Comparison of ENCODE assay signal across 10 mouse cellular contexts in the genomic region with DNA sequence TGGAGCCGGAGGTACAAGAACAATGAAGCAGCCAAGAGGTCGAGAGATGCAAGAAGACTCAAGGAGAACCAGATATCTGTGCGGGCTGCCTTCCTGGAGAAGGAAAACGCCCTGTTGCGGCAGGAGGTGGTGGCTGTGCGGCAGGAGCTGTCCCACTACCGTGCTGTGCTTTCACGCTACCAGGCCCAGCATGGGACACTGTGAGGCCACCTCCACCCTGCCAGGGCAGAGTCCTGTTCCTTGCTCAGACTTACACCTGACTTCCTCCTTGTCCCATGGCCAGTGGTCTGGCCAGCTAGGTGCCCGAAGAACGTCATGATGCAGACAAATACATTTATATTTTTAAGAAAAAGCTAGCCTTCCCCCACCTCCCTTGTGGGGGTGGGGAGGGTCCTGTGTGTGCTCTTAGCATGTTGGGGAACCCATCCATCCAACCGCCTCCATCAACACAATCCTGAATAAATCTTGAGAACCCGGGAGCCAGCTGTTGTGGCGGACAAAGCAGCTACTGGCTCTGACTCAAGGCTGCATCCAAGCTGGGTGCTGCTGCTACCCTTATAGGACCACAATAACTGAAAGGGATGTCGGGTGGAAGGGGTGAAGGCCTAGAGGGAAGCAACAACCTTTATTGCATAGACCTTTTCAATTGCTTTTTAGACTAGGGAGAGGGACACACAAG. TPM values are rescaled to one million over a fixed set of nuclear protein-coding genes. Genes with fewer than 3 reads are reported as not detected.
DNase-seq lines count a peak whose midpoint lies in the region; ATAC-seq and TF ChIP-seq lines count a peak whose summit lies in the region.
"Had no signal": no experiment of that assay in that cellular context is flagged by ENCODE, and none has a peak within 500 bp of the region (broad histone marks: within the 10 kb centered on the region; RNA-seq: fewer than 3 reads in every experiment).

No protein-coding gene starts in this region.

- peak; percentile 51 for TF ChIP-seq POLR2A in myocyte (IDR thresholded peaks at IDR 0.05; ENCODE audit: insufficient read length, low read depth)

- H3K27me3 ChIP-seq in hindbrain, embryonic 14.5 days (ENCODE audit: control insufficient read depth, insufficient read depth, low read length): no peaks in the 10 kb centered on the region
- H3K27me3 ChIP-seq in myocyte (ENCODE audit: control insufficient read depth, insufficient read depth, insufficient read length): no peaks in the 10 kb centered on the region
- H3K27me3 ChIP-seq: limb, embryonic 15.5 days had no signal

- H3K27ac ChIP-seq in left cerebral cortex, adult 2 months: peak overlapping the region; percentile 98
- H3K27ac ChIP-seq in hindbrain, embryonic 14.5 days: peak overlapping the region; percentile 30; the same call in 1 of the 2 replicates
- H3K27ac ChIP-seq: limb, embryonic 15.5 days had no signal

- peak; percentile 48 to 82 for DNase-seq in adrenal gland, adult (ENCODE audit: inconsistent age in 2 of 2, low spot score in 1 of 2)
- no peak for DNase-seq in adrenal gland, adult 18-20 months (ENCODE audit: low spot score in 2 of 2)
- DNase-seq in left cerebral cortex, adult 2 months (ENCODE audit: extremely low spot score in 1 of 2, low spot score in 2 of 2): peak in 1 of 2 experiments; percentile 19
- DNase-seq in left cerebral cortex, adult 8-10 months (ENCODE audit: low spot score in 2 of 2): no peak
- no peak for DNase-seq in hindbrain, embryonic 14.5 days (ENCODE audit: low spot score)
- no peak for DNase-seq in ovary, postnatal 14 days (ENCODE audit: low spot score)
- no peak for DNase-seq in left cerebral cortex, postnatal 25 days (ENCODE audit: low spot score in 2 of 2)

- H3K4me1 ChIP-seq in hindbrain, embryonic 14.5 days (replicated peaks; ENCODE audit: control insufficient read depth, insufficient read depth, low read length): peaks cover 57% of the 10 kb centered on the region

- WGBS in hindbrain, embryonic 14.5 days: 55% methylated on average over 14 of the region's 14 CpGs

- peaks cover 10% of the 10 kb centered on the region for H3K79me2 ChIP-seq in myocyte (ENCODE audit: control insufficient read depth, insufficient read depth)

- no peak overlapping the region for H3K4me3 ChIP-seq in left cerebral cortex, adult 2 months
- H3K4me3 ChIP-seq in hindbrain, embryonic 14.5 days (replicated peaks; ENCODE audit: low read length): no peak overlapping the region
- H3K4me3 ChIP-seq in myocyte: no peak overlapping the region
- H3K4me3 ChIP-seq: erythroblast, embryonic 14.5 days; limb, embryonic 15.5 days had no signal

- ATAC-seq in hindbrain, embryonic 14.5 days (ENCODE audit: low FRiP score): no peak

- 0 out of 2 replicates have a peak overlapping the region, but pooled peaks have one; percentile 13 for H3K4me2 ChIP-seq in hindbrain, embryonic 14.5 days (replicated peaks)
- H3K4me2 ChIP-seq in myocyte (ENCODE audit: low read depth): no peak overlapping the region
- H3K4me2 ChIP-seq: limb, embryonic 15.5 days had no signal

- H3K9me3 ChIP-seq in hindbrain, embryonic 14.5 days (ENCODE audit: control insufficient read depth, low read length): no peaks in the 10 kb centered on the region
- H3K9me3 ChIP-seq: limb, embryonic 15.5 days had no signal

- no peak overlapping the region for H3ac ChIP-seq in myocyte (ENCODE audit: control insufficient read depth, insufficient read length)

- peaks cover 38% of the 10 kb centered on the region for H3K36me3 ChIP-seq in hindbrain, embryonic 14.5 days (replicated peaks; ENCODE audit: control insufficient read depth, insufficient read depth)
- H3K36me3 ChIP-seq in myocyte (ENCODE audit: control insufficient read depth, insufficient read depth): no peaks in the 10 kb centered on the region

- TF ChIP-seq CTCF in left cerebral cortex, adult 2 months (IDR thresholded peaks at IDR 0.05): no peak

- no peak overlapping the region for H3K9ac ChIP-seq in hindbrain, embryonic 14.5 days
- H3K9ac ChIP-seq: limb, embryonic 15.5 days had no signal

- intact Hi-C loops in left cerebral cortex, adult 2 months (cut with DNase I): no loop called here
- intact Hi-C loops in left cerebral cortex, postnatal 25 days (cut with DNase I): loop anchor here (10.0 kb wide), 1 partner anchor 245 kb away; a partner anchor contains a TSS

TF ChIP-seq in myocyte, 11 proteins besides CTCF, POLR2A, EP300 and RAD21:
- no peak for TF ChIP-seq E2F4 (IDR thresholded peaks at IDR 0.05; ENCODE audit: insufficient read depth)
- TF ChIP-seq MYOG (IDR thresholded peaks at IDR 0.05; ENCODE audit: control insufficient read depth in 1 of 3, insufficient read depth in 1 of 3, insufficient read length in 2 of 3, low read depth in 2 of 3): no peak
- peak; percentile 97 for TF ChIP-seq POLR2AphosphoS2 (IDR thresholded peaks at IDR 0.05; ENCODE audit: insufficient read length, low read depth)

RNA-seq across cellular contexts. Expression of a gene that starts 4.9 kb away (rescaled TPM):
- 10 to 100 TPM; 64.8 to 96.6 TPM for total RNA-seq in adrenal gland, adult 18-20 months (2021)
- 100 to 1,000 TPM in 1 of 2 experiments, 10 to 100 TPM in 1; 60.3 to 104 TPM for total RNA-seq in left cerebral cortex, adult 2 months (2021)
- 100 to 1,000 TPM; 164 to 236 (median 186) TPM for total RNA-seq in left cerebral cortex, adult 8-10 months (2022)
- 3.5 and 3.9 TPM in 2 replicates for polyA plus RNA-seq in hindbrain, embryonic 14.5 days (2014; fragmentation: Nextera tagmentation; extraction: Ambion mirVana)
- 26.2 TPM for polyA plus RNA-seq in myocyte (2012; fragmentation: generic; extraction: Trizol)
- 100 to 1,000 TPM in 1 of 2 experiments, 10 to 100 TPM in 1; 66.2 to 147 TPM for total RNA-seq in left cerebral cortex, postnatal 25 days (2021)

RNA-seq across cellular contexts. Expression of a gene that starts 5.4 kb away (rescaled TPM):
- 100 to 1,000 TPM; 934 to 965 TPM for total RNA-seq in adrenal gland, adult 18-20 months (2021)
- 100 to 1,000 TPM; 318 to 325 TPM for total RNA-seq in left cerebral cortex, adult 2 months (2021)
- total RNA-seq in left cerebral cortex, adult 8-10 months (2022): 100 to 1,000 TPM; 340 to 384 (median 357) TPM
- 578 and 674 TPM in 2 replicates for polyA plus RNA-seq in hindbrain, embryonic 14.5 days (2014; fragmentation: Nextera tagmentation; extraction: Ambion mirVana)
- polyA plus RNA-seq in myocyte (2012; fragmentation: generic; extraction: Trizol): 3,224 TPM
- total RNA-seq in left cerebral cortex, postnatal 25 days (2021): 100 to 1,000 TPM; 315 to 323 TPM

RNA-seq across cellular contexts. Expression of a gene that starts 8.0 kb away (rescaled TPM):
- total RNA-seq in adrenal gland, adult 18-20 months (2021): 10 to 100 TPM; 37.7 to 42.0 TPM
- 10 to 100 TPM; 30.8 to 34.4 TPM for total RNA-seq in left cerebral cortex, adult 2 months (2021)
- total RNA-seq in left cerebral cortex, adult 8-10 months (2022): 10 to 100 TPM; 24.9 to 27.4 (median 25.3) TPM
- 16.7 and 20.0 TPM in 2 replicates for polyA plus RNA-seq in hindbrain, embryonic 14.5 days (2014; fragmentation: Nextera tagmentation; extraction: Ambion mirVana)
- polyA plus RNA-seq in myocyte (2012; fragmentation: generic; extraction: Trizol): 22.8 TPM
- total RNA-seq in left cerebral cortex, postnatal 25 days (2021): 10 to 100 TPM; 29.7 to 29.8 TPM

RNA-seq across cellular contexts. Expression of a gene that starts 10.2 kb away (rescaled TPM):
- total RNA-seq in adrenal gland, adult 18-20 months (2021): 10 to 100 TPM; 15.8 to 16.9 TPM
- 100 to 1,000 TPM; 211 to 244 TPM for total RNA-seq in left cerebral cortex, adult 2 months (2021)
- total RNA-seq in left cerebral cortex, adult 8-10 months (2022): 100 to 1,000 TPM; 230 to 247 (median 241) TPM
- polyA plus RNA-seq in hindbrain, embryonic 14.5 days (2014; fragmentation: Nextera tagmentation; extraction: Ambion mirVana): 28.2 and 29.0 TPM in 2 replicates
- polyA plus RNA-seq in myocyte (2012; fragmentation: generic; extraction: Trizol): 3.6 TPM
- 100 to 1,000 TPM; 184 to 223 TPM for total RNA-seq in left cerebral cortex, postnatal 25 days (2021)
- polyA plus RNA-seq: erythroblast, embryonic 14.5 days had no signal

RNA-seq across cellular contexts. Expression of a gene that starts 11.2 kb away (rescaled TPM):
- total RNA-seq in adrenal gland, adult 18-20 months (2021): under 1 TPM; 0.30 to 0.35 TPM
- total RNA-seq in left cerebral cortex, adult 2 months (2021): under 1 TPM; 0.37 to 0.41 TPM
- under 1 TPM in 1 of 4 experiments, not detected in 3; 0.14 TPM for total RNA-seq in left cerebral cortex, adult 8-10 months (2022)
- polyA plus RNA-seq in hindbrain, embryonic 14.5 days (2014; fragmentation: Nextera tagmentation; extraction: Ambion mirVana): 0.17 TPM in 1 of 2 replicates, not detected in the other
- 0.18 TPM for polyA plus RNA-seq in myocyte (2012; fragmentation: generic; extraction: Trizol)
- total RNA-seq in left cerebral cortex, postnatal 25 days (2021): under 1 TPM; 0.11 to 0.23 TPM

Comparison
In these comparisons a context has a peak if more than half of its experiments do, and no peak if none do; other contexts are left out.
1. DNase-seq: peak in adrenal gland, adult (2 of 2); none in adrenal gland, adult 18-20 months (0 of 2), left cerebral cortex, adult 8-10 months (0 of 2), hindbrain, embryonic 14.5 days (single experiment), ovary, postnatal 14 days (single experiment) and left cerebral cortex, postnatal 25 days (0 of 2).